Mouse (Mus musculus): Measurements from ENCODE around the gene Cpm.

DNA sequence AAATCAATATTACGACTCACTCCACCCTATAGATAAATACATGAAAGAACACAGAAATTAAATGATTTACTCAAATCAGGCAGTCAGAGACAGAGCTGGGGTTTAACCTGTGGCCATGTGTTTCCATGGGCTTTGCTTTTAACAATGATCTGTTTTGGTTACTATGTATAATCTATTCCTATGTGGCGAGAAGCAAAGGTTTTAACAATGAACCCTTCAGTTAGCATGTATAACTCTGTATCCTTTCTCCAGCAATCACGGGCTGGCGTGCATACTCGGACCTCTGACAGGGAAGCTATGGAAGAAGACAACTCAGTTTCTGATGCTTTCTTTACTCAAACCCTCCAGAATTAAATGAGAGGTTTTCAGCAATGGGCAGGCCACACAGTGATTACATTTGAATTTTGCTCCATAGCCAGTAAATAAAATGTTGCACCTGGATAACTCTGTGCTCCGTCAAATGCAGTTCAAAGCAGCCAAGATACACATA lies 13.1 kb upstream of the Cpm start:
- TF ChIP-seq POLR2A (IDR thresholded peaks at IDR 0.05; ENCODE audit: borderline replicate concordance, insufficient read depth, low read length) (no peak), CTCF (IDR thresholded peaks at IDR 0.05; ENCODE audit: borderline replicate concordance, insufficient read depth, low read depth, low read length) (no peak)

Data from cerebellum, adult 2 months (tissue).